Mouse (Mus musculus) heart, postnatal 0 days (tissue): ENCODE data around the gene Fgb.

Experiments
- CTCF ChIP-seq: IDR thresholded peaks from 2 replicates; pipeline ENCODE4 v1.5.1; 2016; ENCODE audit warnings: antibody characterized with exemption, control low read depth, low read depth
- EP300 ChIP-seq: IDR thresholded peaks from 2 replicates; pipeline ENCODE4 v1.6.1; 2016; ENCODE audit warnings: antibody characterized with exemption, low read depth

- TF ChIP-seq CTCF (no peak), EP300 (no peak)
Observed at GRCm38 (mm10) chr3:83013951-83014350, 35.7 kb downstream of the Fgb start.
